Mouse (Mus musculus) C2C12 (cell line): ENCODE measurements around the gene 2310007B03Rik.

ENCODE experiments used
- CTCF ChIP-seq: IDR thresholded peaks from one replicate; pipeline ENCODE4 v1.5.1; 2011; ENCODE audit not compliant: control insufficient read depth, insufficient read depth, insufficient read length
- MYOD1 ChIP-seq: IDR thresholded peaks from one replicate; pipeline ENCODE4 v1.6.1; 2011; ENCODE audit warnings: low read depth; ENCODE audit not compliant: control insufficient read depth, insufficient read length
- USF1 ChIP-seq: IDR thresholded peaks from one replicate; pipeline ENCODE4 v1.6.1; 2011; ENCODE audit warnings: low read depth, mild to moderate bottlenecking, control low read depth, moderate library complexity

DNA sequence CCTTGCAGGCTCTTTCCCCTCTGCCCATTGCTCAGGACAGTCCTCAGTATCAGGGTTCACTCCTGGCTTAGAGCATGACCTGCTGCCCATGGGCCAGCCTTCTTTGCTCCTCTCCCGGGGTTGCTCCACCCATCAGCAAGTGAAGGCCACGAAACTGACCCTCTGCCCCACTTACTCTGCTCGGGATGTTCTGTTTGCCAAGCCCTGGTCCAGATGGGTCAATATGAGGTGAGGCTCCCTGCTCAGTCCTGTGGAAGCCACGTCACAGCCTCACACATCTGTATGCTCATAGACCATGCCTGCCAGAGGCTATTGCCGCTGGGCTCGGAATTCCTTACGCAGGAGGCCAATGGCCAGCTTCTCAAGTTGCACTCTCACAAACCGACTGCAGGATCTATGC lies 32.5 kb downstream of the 2310007B03Rik start:
- no peak for TF ChIP-seq CTCF
- no peak for TF ChIP-seq MYOD1
- TF ChIP-seq USF1: no peak
